Mouse (Mus musculus) hindbrain, embryonic 11.5 days (tissue): ENCODE data around the gene Lpp. TPM values are rescaled to one million over a fixed set of nuclear protein-coding genes. Genes with fewer than 3 reads are reported as not detected.

Experiments used
- ATAC-seq: fragments of 200-750 bp; cut with Nextera tagmentation; 2 replicates; pipeline ENCODE4 v1.8.0; 2017; ENCODE audit warnings: mild to moderate bottlenecking, moderate TSS enrichment, moderate library complexity; ENCODE audit not compliant: low FRiP score
- DNase-seq: peaks from one replicate; pipeline ENCODE4 v3.0.0-alpha.2; 2015; ENCODE audit warnings: low spot score
- H3K27ac ChIP-seq: fragments of 300-500 bp; sonication (generic); 2 replicates; pipeline ENCODE4 v1.5.1; 2014; ENCODE audit warnings: mild to moderate bottlenecking, low read depth, low read length
- H3K27me3 ChIP-seq: fragments of 300-500 bp; sonication (generic); 2 replicates; pipeline ENCODE4 v1.6.1; 2014; ENCODE audit warnings: mild to moderate bottlenecking, low read length, moderate library complexity, mixed read lengths; ENCODE audit not compliant: control insufficient read depth, insufficient read depth
- H3K36me3 ChIP-seq: fragments of 300-500 bp; sonication (generic); 2 replicates; pipeline ENCODE4 v1.6.1; 2014; ENCODE audit warnings: mild to moderate bottlenecking, low read length, moderate library complexity, mixed read lengths; ENCODE audit not compliant: control insufficient read depth, insufficient read depth
- H3K4me1 ChIP-seq: fragments of 300-500 bp; sonication (generic); replicated peaks from 2 replicates; pipeline ENCODE4 v1.6.1; 2014; ENCODE audit warnings: low read length, mixed read lengths; ENCODE audit not compliant: control insufficient read depth, insufficient read depth
- H3K4me2 ChIP-seq: fragments of 300-500 bp; sonication (generic); replicated peaks from 2 replicates; pipeline ENCODE4 v1.6.1; 2014; ENCODE audit warnings: mild to moderate bottlenecking, low read depth, low read length
- H3K4me3 ChIP-seq: fragments of 300-500 bp; sonication (generic); 2 replicates; pipeline ENCODE4 v1.5.1; 2014; ENCODE audit warnings: low read depth, low read length
- H3K9ac ChIP-seq: fragments of 300-500 bp; sonication (generic); 2 replicates; pipeline ENCODE4 v1.6.1; 2014; ENCODE audit warnings: low read depth, low read length
- H3K9me3 ChIP-seq: fragments of 300-500 bp; sonication (generic); 2 replicates; pipeline ENCODE4 v1.6.1; 2016; ENCODE audit warnings: low read length; ENCODE audit not compliant: control insufficient read depth
- WGBS: fragments of 180-500 bp; shearing (Covaris S2); extraction: QIAGEN DNeasy Blood & Tissue Kit; methylation state at CpG from one replicate; pipeline ENCODE4 v1.1.7; 2014; 5-methylcytosine and 5-hydroxymethylcytosine counted together
- polyA plus RNA-seq: library from polyadenylated mRNA; unstranded; fragments of >200 nt; fragmentation: Nextera tagmentation; extraction: Ambion mirVana; gene quantifications from 2 replicates; pipeline ENCODE4 v1.2.1, GENCODE M21; 2014

Gene Lpp
- polyA plus RNA-seq, 1 experiment from 2014 or later, result 25.1 TPM

GRCm38 (mm10) chr16:24365900-24366299, 27.4 kb upstream of the Lpp start:
- no peak overlapping the region for H3K4me2 ChIP-seq
- ATAC-seq (no peak), DNase-seq (no peak)
- no peak overlapping the region for H3K27ac ChIP-seq
- WGBS, result 76% methylated on average over 4 of the region's 4 CpGs
- no peaks in the 10 kb centered on the region for H3K36me3 ChIP-seq
- no peaks in the 10 kb centered on the region for H3K4me1 ChIP-seq
- no peak overlapping the region for H3K9ac ChIP-seq
- H3K9me3 ChIP-seq, result no peaks in the 10 kb centered on the region
- no peak overlapping the region for H3K4me3 ChIP-seq
- no peaks in the 10 kb centered on the region for H3K27me3 ChIP-seq

- Histone ChIP-seq H3K9me3 (no peaks in the 10 kb centered on the region), H3K4me2 (no peak overlapping the region), H3K4me1 (no peaks in the 10 kb centered on the region), H3K27ac (no peak overlapping the region), H3K36me3 (no peaks in the 10 kb centered on the region), H3K4me3 (no peak overlapping the region), H3K27me3 (no peaks in the 10 kb centered on the region), H3K9ac (no peak overlapping the region)
- 74% methylated on average over 6 of the region's 6 CpGs for WGBS
- ATAC-seq (no peak), DNase-seq (no peak)
Measured at GRCm38 (mm10) chr16:24367071-24367470, 26.2 kb upstream of the Lpp start.

- no peak overlapping the region for H3K27ac ChIP-seq
- H3K27me3 ChIP-seq, result no peaks in the 10 kb centered on the region
- no peak for ATAC-seq
- no peak overlapping the region for H3K4me3 ChIP-seq
- no peaks in the 10 kb centered on the region for H3K4me1 ChIP-seq
- 49% methylated on average over 7 of the region's 7 CpGs for WGBS
- no peak overlapping the region for H3K9ac ChIP-seq
- H3K36me3 ChIP-seq, result no peaks in the 10 kb centered on the region
- no peak overlapping the region for H3K4me2 ChIP-seq
- H3K9me3 ChIP-seq, result no peaks in the 10 kb centered on the region
- no peak for DNase-seq
Measured at GRCm38 (mm10) chr16:24367506-24367905, 25.8 kb upstream of the Lpp start.

- Histone ChIP-seq H3K27me3 (no peaks in the 10 kb centered on the region), H3K4me3 (no peak overlapping the region), H3K4me2 (no peak overlapping the region), H3K4me1 (no peaks in the 10 kb centered on the region), H3K9me3 (no peaks in the 10 kb centered on the region), H3K27ac (no peak overlapping the region), H3K36me3 (no peaks in the 10 kb centered on the region), H3K9ac (no peak overlapping the region)
- no peak for ATAC-seq
- DNase-seq, result no peak
Measured at GRCm38 (mm10) chr16:24376478-24376877, 16.8 kb upstream of the Lpp start.

- no peaks in the 10 kb centered on the region for H3K27me3 ChIP-seq
- H3K9me3 ChIP-seq, result no peaks in the 10 kb centered on the region
- no peak overlapping the region for H3K9ac ChIP-seq
- H3K36me3 ChIP-seq, result no peaks in the 10 kb centered on the region
- no peak overlapping the region for H3K4me3 ChIP-seq
- ATAC-seq (no peak), DNase-seq (no peak)
- H3K4me2 ChIP-seq, result no peak overlapping the region
- no peaks in the 10 kb centered on the region; the same call in 1 of the 2 replicates for H3K4me1 ChIP-seq
- H3K27ac ChIP-seq, result no peak overlapping the region
- WGBS, result 85% methylated on average over 5 of the region's 5 CpGs
Measured at GRCm38 (mm10) chr16:24390596-24390995, 2.7 kb upstream of the Lpp start.

- ATAC-seq (no peak), DNase-seq (no peak)
- WGBS, result 96% methylated on average over 3 of the region's 3 CpGs
- Histone ChIP-seq H3K36me3 (no peaks in the 10 kb centered on the region), H3K4me2 (no peak overlapping the region), H3K4me3 (no peak overlapping the region), H3K4me1 (no peaks in the 10 kb centered on the region; the same call in 1 of the 2 replicates), H3K9me3 (no peaks in the 10 kb centered on the region), H3K27me3 (no peaks in the 10 kb centered on the region), H3K9ac (no peak overlapping the region), H3K27ac (no peak overlapping the region)
Measured at GRCm38 (mm10) chr16:24391111-24391510, 2.2 kb upstream of the Lpp start.

- no peaks in the 10 kb centered on the region; the same call in 1 of the 2 replicates for H3K4me1 ChIP-seq
- H3K36me3 ChIP-seq, result no peaks in the 10 kb centered on the region
- ATAC-seq (no peak), DNase-seq (no peak)
- no peak overlapping the region for H3K27ac ChIP-seq
- H3K4me3 ChIP-seq, result no peak overlapping the region
- no peak overlapping the region for H3K9ac ChIP-seq
- no peaks in the 10 kb centered on the region for H3K9me3 ChIP-seq
- H3K4me2 ChIP-seq, result no peak overlapping the region
- 92% methylated on average over 7 of the region's 7 CpGs for WGBS
- no peaks in the 10 kb centered on the region for H3K27me3 ChIP-seq
Measured at GRCm38 (mm10) chr16:24391901-24392300, 1.4 kb upstream of the Lpp start.

GRCm38 (mm10) chr16:24393556-24394210, 376 bp downstream of the Lpp start:
- H3K36me3 ChIP-seq, result no peaks in the 10 kb centered on the region
- no peaks in the 10 kb centered on the region for H3K9me3 ChIP-seq

GRCm38 (mm10) chr16:24394211-24394991, 1.1 kb downstream of the Lpp start:
- Histone ChIP-seq H3K9ac (peak overlapping the region; percentile 94), H3K27ac (no peak overlapping the region), H3K4me3 (peak overlapping the region; percentile 86), H3K4me2 (peak overlapping the region; percentile 82), H3K4me1 (no peaks in the 10 kb centered on the region; the same call in 1 of the 2 replicates), H3K27me3 (no peaks in the 10 kb centered on the region), H3K9me3 (no peaks in the 10 kb centered on the region), H3K36me3 (no peaks in the 10 kb centered on the region)
- peak; percentile 43 for DNase-seq
- peak; percentile 4; the same call in 1 of the 2 replicates for ATAC-seq
- WGBS, result 12% methylated on average over 18 of the region's 18 CpGs

More at GRCm38 (mm10) chr16:24393556-24394210, 376 bp downstream of the Lpp start:
- DNase-seq (peak; percentile 63), ATAC-seq (peak; percentile 69)
- Histone ChIP-seq H3K4me1 (no peaks in the 10 kb centered on the region; the same call in 1 of the 2 replicates), H3K4me3 (peak overlapping the region; percentile 86), H3K9ac (peak overlapping the region; percentile 94), H3K27ac (peak overlapping the region; percentile 79), H3K4me2 (peak overlapping the region; percentile 82), H3K27me3 (no peaks in the 10 kb centered on the region)
- under 1% methylated on average over 42 of the region's 76 CpGs for WGBS
